Mouse (Mus musculus) ES-E14 (cell line): Measurements from ENCODE around the gene Atpaf2. TPM values are rescaled to one million over a fixed set of nuclear protein-coding genes. Genes with fewer than 3 reads are reported as not detected.

Experiments used
- DNase-seq: peaks from one replicate; pipeline ENCODE4 v3.0.0-alpha.2; 2013; ENCODE audit warnings: low read depth, low spot score
- H3K27ac ChIP-seq: 2 replicates; pipeline ENCODE4 v1.5.1; 2012; ENCODE audit warnings: low read depth, mild to moderate bottlenecking, low read length, moderate library complexity, mixed read lengths; ENCODE audit not compliant: poor library complexity, insufficient read depth, severe bottlenecking
- H3K36me3 ChIP-seq: 2 replicates; pipeline ENCODE4 v1.6.1; 2012; ENCODE audit warnings: mild to moderate bottlenecking, low read length, moderate library complexity, mixed read lengths; ENCODE audit not compliant: control insufficient read depth, poor library complexity, insufficient read depth, severe bottlenecking
- H3K4me1 ChIP-seq, 2 experiments: fragments of 150-350 bp in 1 of 2; sonication (generic) in 1 of 2; 2 replicates each; pipeline ENCODE4 v1.6.1; 2012; ENCODE audit warnings: low read length in 2 of 2, mild to moderate bottlenecking in 1 of 2, mixed read lengths in 1 of 2; ENCODE audit not compliant: control insufficient read depth in 2 of 2, insufficient read depth in 2 of 2, poor library complexity in 1 of 2
- H3K4me3 ChIP-seq, 2 experiments: fragments of 150-350 bp in 1 of 2; sonication (generic) in 1 of 2; 2 replicates each; pipeline ENCODE4 v1.5.1; 2012; ENCODE audit warnings: low read length in 2 of 2, low read depth in 1 of 2, mild to moderate bottlenecking in 1 of 2, mixed read lengths in 1 of 2; ENCODE audit not compliant: insufficient read depth in 1 of 2, poor library complexity in 1 of 2, severe bottlenecking in 1 of 2
- H3K9ac ChIP-seq: 2 replicates; pipeline ENCODE4 v1.6.1; 2012; ENCODE audit warnings: low read depth, mild to moderate bottlenecking, low read length, mixed read lengths; ENCODE audit not compliant: poor library complexity, insufficient read depth, severe bottlenecking
- H3K9me3 ChIP-seq: fragments of 150-350 bp; sonication (generic); 2 replicates; pipeline ENCODE4 v1.6.1; 2012; ENCODE audit warnings: low read depth, mild to moderate bottlenecking, low read length; ENCODE audit not compliant: control insufficient read depth, insufficient read depth
- CHD2 ChIP-seq: IDR thresholded peaks from 2 replicates; pipeline ENCODE4 v1.6.1; 2014; ENCODE audit warnings: mild to moderate bottlenecking, low read depth, low read length, inconsistent platforms
- HCFC1 ChIP-seq: IDR thresholded peaks from 2 replicates; pipeline ENCODE4 v1.6.1; 2012; ENCODE audit warnings: low read length, inconsistent platforms, borderline replicate concordance; ENCODE audit not compliant: insufficient read depth
- MAFK ChIP-seq: IDR thresholded peaks from 2 replicates; pipeline ENCODE4 v1.6.1; 2014; ENCODE audit warnings: mild to moderate bottlenecking, low read depth, low read length, inconsistent platforms; ENCODE audit not compliant: insufficient read depth
- ZC3H11A ChIP-seq: IDR thresholded peaks from 2 replicates; pipeline ENCODE4 v1.6.1; 2012; ENCODE audit warnings: low read depth, mild to moderate bottlenecking, inconsistent platforms, low read length, borderline replicate concordance
- ZNF384 ChIP-seq: IDR thresholded peaks from 2 replicates; pipeline ENCODE4 v1.6.1; 2012; ENCODE audit warnings: low read depth, low read length, inconsistent platforms
- in situ Hi-C, 2 experiments: fragments of 600-800 bp; cut with MboI; formaldehyde crosslinking; loops; one replicate each; pipeline ENCODE4 v1.15.1; 2025; ENCODE audit warnings: low sequenced_read_pairs in 2 of 2, inconsistent platforms in 1 of 2; ENCODE audit not compliant: unreplicated experiment in 2 of 2
- total RNA-seq: library from RNA; depleted of rRNA; stranded (reverse); fragments of 300-350 nt; gene quantifications from 2 replicates; pipeline ENCODE4 v1.2.3, GENCODE M21; 2012

Atpaf2 gene
- total RNA-seq, 1 experiment: 34.3 TPM

DNA sequence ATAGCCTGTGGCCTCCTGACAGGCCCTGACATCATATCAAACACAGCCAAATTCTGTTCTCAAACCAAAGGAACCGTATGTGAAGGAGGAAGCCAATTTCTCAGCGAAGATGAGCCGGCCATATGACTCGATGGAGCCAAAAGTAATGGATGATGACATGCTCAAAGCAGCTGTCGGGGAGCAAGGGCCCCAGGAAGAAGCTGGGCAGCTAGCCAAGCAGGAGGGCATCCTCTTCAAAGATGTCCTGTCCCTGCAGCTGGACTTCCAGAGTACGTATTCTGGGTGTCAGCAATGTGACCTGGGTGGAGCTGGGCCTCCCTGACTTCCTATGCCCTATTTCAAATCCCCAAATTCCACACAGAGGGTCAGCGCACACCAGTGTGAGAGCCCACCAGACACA lies 59.7 kb downstream of the Atpaf2 start:
- Histone ChIP-seq H3K9me3 (no peaks in the 10 kb centered on the region), H3K27ac (no peak overlapping the region), H3K9ac (no peak overlapping the region), H3K4me1 (peaks cover 3 to 13% of the 10 kb centered on the region in 2 experiments; a peak in 3 of 4 replicates), H3K36me3 (no peaks in the 10 kb centered on the region), H3K4me3 (no peak overlapping the region)
- DNase-seq: no peak
- in situ Hi-C loops: no loop called here
- TF ChIP-seq HCFC1 (no peak), CHD2 (no peak), ZC3H11A (no peak), MAFK (no peak), ZNF384 (no peak)

DNA sequence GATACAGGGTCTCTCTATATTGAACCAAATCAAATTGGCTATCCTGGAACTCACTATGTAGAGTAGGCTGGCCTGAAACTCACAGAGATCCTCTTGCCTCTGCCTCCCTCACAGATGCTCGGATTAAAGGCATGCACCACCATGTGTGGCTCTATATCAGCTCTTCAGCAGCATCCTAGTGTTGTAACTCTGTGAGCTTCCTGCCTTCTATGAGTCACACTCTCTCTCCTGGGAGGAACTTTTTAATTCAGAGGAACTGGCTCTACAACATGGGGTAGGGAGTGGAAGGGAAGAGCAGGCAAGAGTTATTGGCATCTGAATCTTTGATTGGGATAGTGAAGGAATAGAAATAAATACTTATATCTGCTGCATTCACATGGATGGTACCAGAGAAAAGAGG lies 61.1 kb downstream of the Atpaf2 start:
- no peak for DNase-seq
- Histone ChIP-seq H3K4me3 (no peak overlapping the region), H3K27ac (no peak overlapping the region), H3K9me3 (no peaks in the 10 kb centered on the region), H3K36me3 (no peaks in the 10 kb centered on the region), H3K4me1 (peaks cover 3 to 13% of the 10 kb centered on the region in 2 experiments; a peak in 3 of 4 replicates), H3K9ac (no peak overlapping the region)
- no peak for TF ChIP-seq ZC3H11A
- no peak for TF ChIP-seq ZNF384
- TF ChIP-seq MAFK: no peak
- TF ChIP-seq HCFC1: no peak
- no peak for TF ChIP-seq CHD2
- in situ Hi-C loops: no loop called here

DNA sequence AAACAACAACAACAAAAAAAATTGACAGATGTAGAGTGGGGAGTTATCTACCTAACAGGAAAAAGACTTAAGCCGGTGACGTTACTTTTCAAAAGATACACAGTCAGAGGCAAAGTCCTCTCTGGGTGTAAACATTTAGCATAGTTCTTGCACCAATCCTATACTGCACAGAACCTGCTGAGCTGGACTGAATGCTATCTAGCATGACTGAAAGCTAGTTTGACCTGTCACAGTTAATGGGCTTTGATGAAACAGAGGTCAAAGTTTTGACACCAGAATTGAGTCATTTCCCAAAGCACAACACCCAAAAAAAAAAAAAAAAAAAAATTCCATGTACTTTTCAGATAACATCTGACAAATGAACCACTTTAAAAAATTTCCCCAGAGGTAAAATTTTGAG lies 62.3 kb downstream of the Atpaf2 start:
- H3K4me1 ChIP-seq: peaks cover 3 to 13% of the 10 kb centered on the region in 2 experiments; a peak in 3 of 4 replicates
- no peak overlapping the region for H3K9ac ChIP-seq
- no peak overlapping the region for H3K27ac ChIP-seq
- H3K36me3 ChIP-seq: no peaks in the 10 kb centered on the region
- no peaks in the 10 kb centered on the region for H3K9me3 ChIP-seq
- TF ChIP-seq HCFC1: no peak
- no peak for TF ChIP-seq ZNF384
- no peak for TF ChIP-seq MAFK
- no peak for TF ChIP-seq CHD2
- TF ChIP-seq ZC3H11A: no peak
- in situ Hi-C loops: no loop called here
- DNase-seq: no peak
- H3K4me3 ChIP-seq: no peak overlapping the region

DNA sequence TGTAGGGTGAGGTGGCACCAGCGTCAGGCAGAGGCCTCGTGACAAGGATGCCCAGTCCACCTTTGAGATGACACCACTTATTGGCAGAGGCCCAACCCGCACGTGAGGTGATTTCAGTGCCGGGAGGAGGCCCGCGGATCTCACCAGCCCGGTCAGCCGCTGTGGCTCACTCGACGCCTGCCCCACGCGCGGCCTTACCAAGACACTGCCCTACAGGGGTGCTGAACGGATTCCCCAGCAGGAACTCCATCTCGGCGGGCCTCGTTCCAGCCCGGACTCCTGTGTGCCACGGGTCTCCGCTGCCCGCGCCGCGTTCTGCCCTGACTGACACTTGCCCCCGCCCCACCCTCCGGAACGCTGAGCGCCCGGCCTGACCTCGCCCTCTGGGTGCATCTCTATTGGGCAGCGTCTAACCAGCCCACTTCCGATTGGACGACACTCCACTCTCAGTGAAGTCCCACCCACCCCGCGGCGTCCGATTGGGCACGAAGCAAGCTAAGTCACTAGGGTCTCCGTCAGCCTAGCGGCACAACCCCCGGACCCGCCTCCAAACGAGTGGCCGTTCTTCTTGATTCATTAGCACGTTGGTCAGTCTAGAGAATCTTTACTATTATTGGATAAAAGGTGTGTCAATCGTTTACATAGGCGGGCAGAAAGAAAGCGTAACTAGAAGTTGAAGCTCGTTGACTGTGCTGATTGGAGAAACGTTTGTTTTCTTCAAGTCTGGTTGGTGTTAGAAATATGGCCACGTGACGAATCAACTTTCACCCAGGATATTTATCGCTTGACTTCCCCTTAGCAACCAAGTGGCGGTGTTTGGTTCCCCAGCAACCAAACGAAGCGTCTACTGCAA lies 65.5 kb downstream of the Atpaf2 start, which contains the start of the genes Tom1l2 and Drc3:
Gene Tom1l2 (minus strand): TSS at position 347 of the 853 bp plus-strand sequence.
Gene Drc3 (plus strand): TSS at position 771 of the 853 bp plus-strand sequence.
- in situ Hi-C loops: no loop called here
- Histone ChIP-seq H3K4me3 (peak within 1 kb of the TSS; percentile 76 to 77), H3K9me3 (no peaks in the 10 kb centered on the region), H3K36me3 (no peaks in the 10 kb centered on the region), H3K27ac (no peak within 1 kb of the TSS), H3K9ac (peak within 1 kb of the TSS; percentile 69), H3K4me1 (peaks cover 0 to 4% of the 10 kb centered on the region in 2 experiments; a peak in 1 of 4 replicates)
- peak; percentile 100 for DNase-seq
- TF ChIP-seq CHD2: peak; percentile 97
- TF ChIP-seq HCFC1: peak; percentile 62; the same call in 1 of the 2 replicates
- no peak for TF ChIP-seq MAFK
